Mouse (Mus musculus) megakaryocyte, embryonic 14.5 days (primary cell): ENCODE data around the gene Ptprn2.

Experiments used
- FLI1 ChIP-seq: IDR thresholded peaks from 2 replicates; pipeline ENCODE4 v1.6.1; 2012; ENCODE audit warnings: low read length, inconsistent platforms, mixed read lengths
- GATA1 ChIP-seq: IDR thresholded peaks from 3 replicates; pipeline ENCODE4 v1.6.1; 2012; ENCODE audit warnings: mixed read lengths, low read length, inconsistent platforms, borderline replicate concordance

DNA sequence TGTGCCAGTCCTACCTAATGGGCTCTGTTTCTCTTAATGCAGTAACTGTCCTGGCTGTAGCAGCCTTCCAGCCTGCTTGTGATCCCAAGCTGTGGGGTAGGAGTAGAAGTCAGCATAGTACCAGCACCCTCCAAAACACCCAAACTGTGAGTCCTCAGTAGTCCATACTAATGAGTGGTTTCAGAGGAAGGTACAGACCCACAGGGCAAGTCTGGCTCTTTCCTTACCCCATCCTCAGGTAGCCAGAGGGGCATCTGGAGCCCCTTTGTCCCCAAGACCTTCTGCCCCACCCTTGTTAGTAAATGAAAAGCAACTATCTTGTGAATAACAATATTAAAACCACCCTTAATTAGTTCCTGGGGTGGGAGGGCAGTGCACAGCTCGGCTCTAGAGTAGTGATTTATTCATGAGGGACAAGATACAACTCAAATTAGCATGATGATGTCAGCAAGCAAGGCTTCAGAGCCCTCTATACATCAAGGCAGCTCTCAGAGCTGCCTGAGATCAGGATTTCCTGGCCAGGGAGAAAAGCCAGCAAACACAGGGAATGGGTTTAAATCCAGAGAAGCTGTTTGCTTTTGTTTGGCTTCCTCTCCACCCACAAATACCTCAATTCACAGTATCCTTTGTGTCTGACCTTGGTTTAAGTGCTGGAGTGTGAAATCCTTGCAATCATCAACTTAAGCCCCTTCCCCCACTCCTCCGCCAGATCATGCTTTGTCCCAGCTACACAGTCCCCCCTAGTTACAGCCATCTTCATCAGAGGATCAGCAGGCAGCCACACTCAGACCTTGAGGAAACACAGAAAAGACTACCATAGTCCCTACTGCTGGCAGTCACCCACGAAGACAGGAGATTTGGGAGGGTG is 562.1 kb downstream of the Ptprn2 start:
- TF ChIP-seq GATA1 (no peak), FLI1 (no peak)
